Mouse (Mus musculus) ovary, adult 18-20 months (tissue): ENCODE results near the gene Camk1.
"Not testable (repeated sequence)": the region's sequence is repeated elsewhere in the genome, so short reads cannot be mapped to it uniquely, and the experiment has no call there.

Experiments
- DNase-seq: peaks from one replicate; pipeline ENCODE4 v3.0.0; 2022; ENCODE audit warnings: low spot score, mixed read lengths

Camk1 gene

GRCm38 (mm10) chr6:113361476-113361875 lies 17.7 kb upstream of the Camk1 start:
- no peak for DNase-seq

DNA sequence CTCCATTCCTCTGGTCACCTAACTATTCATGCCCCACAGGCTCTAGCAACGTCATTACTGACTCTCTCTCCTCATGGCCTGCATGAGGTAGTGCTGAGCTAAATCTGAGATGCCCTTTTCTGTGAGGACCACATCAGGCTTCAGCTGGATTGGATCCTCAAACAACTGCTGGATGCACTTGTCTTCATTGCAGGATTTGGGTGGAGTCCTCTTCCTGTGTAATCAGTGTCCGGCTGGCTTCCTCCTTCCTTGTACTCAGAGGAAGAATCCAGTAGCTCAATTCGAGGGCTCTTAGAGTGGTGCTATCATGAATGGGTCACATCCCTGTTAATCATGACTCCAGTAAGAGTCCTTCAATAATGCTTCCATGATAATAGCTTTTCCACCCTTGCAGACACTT lies 9.9 kb upstream of the Camk1 start:
- no peak for DNase-seq

DNA sequence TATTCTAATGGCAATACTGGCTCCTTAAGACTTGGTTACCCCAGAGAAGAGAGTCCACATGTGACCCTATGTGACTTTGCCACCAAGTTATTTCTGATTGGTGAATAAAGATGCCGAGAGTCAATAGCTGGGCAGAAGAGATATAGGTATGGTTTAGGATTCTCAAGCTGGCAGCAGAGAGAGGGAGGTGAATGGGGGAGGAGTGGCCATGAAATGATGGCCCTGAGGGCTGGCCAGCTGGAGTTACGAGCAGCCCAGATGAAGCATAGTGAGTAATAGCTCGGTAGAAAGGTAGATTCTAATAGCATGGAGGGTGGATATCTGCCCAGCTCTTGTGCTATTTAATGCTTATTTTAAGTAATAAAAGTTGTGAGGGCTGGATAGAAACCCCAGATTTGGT lies 9.0 kb upstream of the Camk1 start:
- DNase-seq = no peak

GRCm38 (mm10) chr6:113351653-113352052 lies 7.9 kb upstream of the Camk1 start:
- DNase-seq = no peak

DNA sequence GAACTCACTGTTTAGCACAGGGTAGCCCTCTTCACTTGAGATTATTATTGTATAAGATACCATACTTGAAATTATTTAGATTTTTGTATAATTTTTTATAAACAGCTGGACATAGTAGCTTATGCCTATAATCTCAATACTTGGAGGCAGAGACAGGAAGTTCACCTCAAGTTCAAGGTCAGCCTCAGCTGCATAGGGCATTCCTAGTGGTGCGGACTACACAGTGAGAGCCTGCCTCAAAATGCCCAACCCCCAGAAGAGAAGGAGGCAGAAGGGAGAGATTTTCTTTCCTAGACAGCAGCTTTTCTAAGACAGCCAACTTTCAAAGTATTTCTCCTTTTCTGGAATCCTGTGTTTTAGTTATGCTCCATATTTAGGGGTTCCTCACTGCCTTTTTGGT lies 7.4 kb upstream of the Camk1 start:
- DNase-seq = no peak

GRCm38 (mm10) chr6:113350538-113350937 lies 6.8 kb upstream of the Camk1 start:
- DNase-seq = no peak

DNA sequence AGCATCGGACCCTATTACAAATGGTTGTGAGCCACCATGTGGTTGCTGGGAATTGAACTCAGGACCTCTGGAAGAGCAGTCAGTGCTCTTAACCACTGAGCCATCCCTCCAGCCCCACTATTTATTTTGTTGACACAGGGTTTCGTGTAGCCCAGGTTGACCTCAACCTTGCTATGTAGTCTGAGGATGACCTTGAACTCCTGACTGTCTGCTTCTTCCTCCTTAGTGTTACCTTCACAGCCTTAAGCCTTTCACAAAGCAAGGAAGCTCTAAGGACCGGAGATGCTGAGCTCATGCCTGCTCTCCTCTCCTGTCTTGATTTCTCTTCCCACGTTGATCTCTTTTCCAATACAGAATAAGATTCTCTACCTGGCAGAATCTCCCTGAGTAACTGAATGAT lies 3.1 kb upstream of the Camk1 start:
- DNase-seq = no peak

- peak; percentile 48 for DNase-seq
Measured at GRCm38 (mm10) chr6:113344321-113344720, 537 bp upstream of the Camk1 start.

DNA sequence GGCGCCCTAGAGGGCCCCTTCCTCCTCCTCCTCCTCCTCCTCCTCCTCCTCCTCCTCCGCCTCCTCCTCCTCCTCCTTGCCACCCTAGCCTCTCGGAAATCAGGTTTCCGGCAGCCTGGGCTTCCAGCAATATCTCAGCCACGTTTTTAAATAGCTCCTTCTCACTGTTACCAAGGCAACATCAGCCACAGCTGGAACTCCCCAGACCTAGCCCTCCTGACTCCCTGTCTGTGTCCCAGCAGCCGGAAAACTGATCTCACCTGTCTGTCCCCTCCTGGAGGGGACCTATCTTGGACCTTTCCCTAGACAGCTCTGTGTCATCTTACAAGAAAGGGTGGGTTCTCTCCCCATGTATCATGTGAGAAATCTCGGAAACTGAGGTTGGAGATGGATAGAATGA lies 1.5 kb downstream of the Camk1 start:
- no peak for DNase-seq

DNA sequence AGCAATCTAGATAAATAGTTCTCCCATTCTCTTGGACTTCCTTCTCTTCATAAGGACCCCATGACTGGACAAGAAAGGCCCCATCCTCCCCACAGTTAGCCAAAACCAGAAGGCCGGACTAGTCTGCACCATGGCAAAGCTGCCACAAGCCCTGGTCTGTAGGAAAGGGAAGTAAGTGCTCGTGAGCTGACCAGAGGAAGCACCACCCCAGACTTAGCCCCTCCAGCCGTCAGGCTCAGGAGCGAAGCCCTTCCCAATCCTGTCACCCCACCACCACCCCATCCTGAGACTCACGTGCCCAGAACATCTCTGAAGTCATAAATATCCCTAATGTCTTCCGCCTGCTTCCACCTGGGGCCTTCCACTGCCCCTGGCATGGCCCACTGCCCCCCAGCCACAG lies 2.2 kb downstream of the Camk1 start:
- DNase-seq = no peak

- DNase-seq = no peak
Measured at GRCm38 (mm10) chr6:113336852-113337620, 6.7 kb downstream of the Camk1 start.

GRCm38 (mm10) chr6:113334216-113334615 lies 9.6 kb downstream of the Camk1 start:
- no peak for DNase-seq

GRCm38 (mm10) chr6:113333137-113333950 lies 10.4 kb downstream of the Camk1 start:
- DNase-seq = no peak

- DNase-seq = not testable (repeated sequence)
Measured at GRCm38 (mm10) chr6:113332734-113333133, 11.1 kb downstream of the Camk1 start.

GRCm38 (mm10) chr6:113331721-113332120 lies 12.1 kb downstream of the Camk1 start:
- DNase-seq = no peak

GRCm38 (mm10) chr6:113330547-113330946 lies 13.2 kb downstream of the Camk1 start:
- no peak for DNase-seq

GRCm38 (mm10) chr6:113329396-113329795 lies 14.4 kb downstream of the Camk1 start:
- DNase-seq = no peak

- DNase-seq = peak; percentile 99
Measured at GRCm38 (mm10) chr6:113326533-113327315, 17.1 kb downstream of the Camk1 start, which contains the start of gene Ogg1. Gene Ogg1, plus strand, starts transcription at chr6:113326972.

DNA sequence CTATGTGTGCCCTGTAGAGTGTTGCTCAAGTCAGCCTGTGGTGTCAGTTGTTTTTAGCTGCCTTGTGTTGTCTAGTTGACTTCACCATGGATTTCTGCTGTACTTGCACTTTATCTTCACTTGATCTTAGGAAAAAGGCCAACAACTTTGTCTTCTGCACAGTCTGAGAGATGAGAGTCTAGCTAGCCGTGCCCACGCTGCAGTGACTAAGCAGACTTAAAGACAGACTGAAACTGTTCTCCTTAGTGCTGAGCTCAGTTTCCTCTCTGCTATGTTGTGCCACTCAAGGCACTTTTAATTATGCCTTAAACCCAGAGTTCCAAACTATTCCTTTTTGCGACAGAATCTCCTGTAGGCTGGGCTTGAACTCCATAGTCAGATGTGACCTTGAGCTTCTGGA lies 27.8 kb downstream of the Camk1 start:
- DNase-seq = no peak

DNA sequence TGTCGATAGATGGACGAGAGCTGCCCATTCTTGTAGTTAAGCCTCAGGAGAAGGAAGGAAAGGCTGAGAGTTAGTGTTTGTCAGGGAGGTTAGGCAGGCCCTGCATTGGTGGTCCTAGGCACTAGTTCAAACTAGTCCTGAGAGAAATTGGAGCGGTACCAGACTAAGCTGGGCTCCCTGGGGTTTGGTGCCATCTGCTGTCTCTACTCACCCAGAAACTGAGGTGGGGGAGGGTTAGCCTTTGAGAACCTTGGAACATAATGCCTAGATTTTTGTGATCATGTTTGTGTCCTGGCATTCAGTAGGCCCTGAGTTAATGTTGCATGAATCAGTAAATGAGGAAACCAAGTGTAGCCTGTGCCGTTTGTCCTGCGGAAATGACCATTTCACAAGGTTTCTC lies 35.6 kb downstream of the Camk1 start:
- DNase-seq = no peak

DNA sequence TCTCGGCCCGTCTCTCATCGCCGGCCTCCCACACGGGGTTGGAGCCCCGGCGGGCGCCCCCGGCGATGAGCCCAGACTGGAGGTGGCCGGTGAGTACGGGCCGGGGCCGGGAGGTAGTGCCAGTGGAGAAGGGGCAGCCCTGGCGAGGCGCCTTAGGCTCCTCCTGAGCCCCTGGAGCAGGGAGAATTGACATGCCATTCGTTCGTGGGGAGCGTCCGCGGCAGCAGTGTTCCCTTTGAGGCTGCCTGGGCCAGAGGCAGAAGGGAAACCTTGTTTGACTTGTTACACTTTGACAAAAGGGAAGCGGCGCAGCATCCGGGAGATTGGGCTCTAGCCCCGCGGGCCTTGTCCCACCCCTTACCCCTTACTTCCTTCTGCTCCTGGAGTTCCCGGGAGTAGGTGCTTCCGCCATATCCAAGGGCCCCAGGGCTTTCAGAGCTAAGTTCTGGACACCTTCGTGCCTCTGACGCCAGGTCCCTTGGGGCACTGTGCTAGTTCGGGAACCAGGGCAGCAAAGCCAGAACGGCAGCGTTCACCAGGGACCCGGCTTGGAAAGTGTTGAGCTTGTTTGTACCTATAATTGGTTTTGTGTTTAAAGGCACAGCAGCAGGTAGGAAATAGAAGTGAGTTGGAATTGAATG lies 36.2 kb downstream of the Camk1 start:
- DNase-seq = peak; percentile 31

DNA sequence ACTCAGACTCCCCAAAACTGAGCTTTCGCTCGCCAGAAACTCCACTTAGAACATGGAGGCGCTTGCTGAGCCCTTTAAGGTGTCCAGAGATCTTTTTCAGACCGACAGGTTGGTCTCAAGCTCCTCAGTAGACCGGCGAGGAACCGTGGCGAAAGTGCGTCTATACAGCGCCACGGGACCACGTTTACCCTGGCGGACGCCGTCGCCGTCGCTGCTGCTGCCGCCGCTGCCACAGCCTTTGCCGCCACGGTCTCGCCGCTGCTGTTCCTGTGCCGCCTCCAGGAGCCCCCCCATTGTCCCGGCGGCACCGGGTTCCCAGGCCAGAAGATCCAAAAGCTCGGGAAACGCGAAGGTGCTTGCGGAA lies 36.8 kb downstream of the Camk1 start, which contains the start of gene Brpf1:
Brpf1 (plus strand) TSS at position 152 of the 364 bp plus-strand sequence.
- no peak for DNase-seq
